Mouse (Mus musculus): Measurements from ENCODE around the gene Nmu. TPM values are rescaled to one million over a fixed set of nuclear protein-coding genes. Genes with fewer than 3 reads are reported as not detected.

Gene Nmu
- 0.21 and 0.22 TPM in 2 replicates for polyA plus RNA-seq (2014; fragmentation: Nextera tagmentation; extraction: Ambion mirVana)

DNA sequence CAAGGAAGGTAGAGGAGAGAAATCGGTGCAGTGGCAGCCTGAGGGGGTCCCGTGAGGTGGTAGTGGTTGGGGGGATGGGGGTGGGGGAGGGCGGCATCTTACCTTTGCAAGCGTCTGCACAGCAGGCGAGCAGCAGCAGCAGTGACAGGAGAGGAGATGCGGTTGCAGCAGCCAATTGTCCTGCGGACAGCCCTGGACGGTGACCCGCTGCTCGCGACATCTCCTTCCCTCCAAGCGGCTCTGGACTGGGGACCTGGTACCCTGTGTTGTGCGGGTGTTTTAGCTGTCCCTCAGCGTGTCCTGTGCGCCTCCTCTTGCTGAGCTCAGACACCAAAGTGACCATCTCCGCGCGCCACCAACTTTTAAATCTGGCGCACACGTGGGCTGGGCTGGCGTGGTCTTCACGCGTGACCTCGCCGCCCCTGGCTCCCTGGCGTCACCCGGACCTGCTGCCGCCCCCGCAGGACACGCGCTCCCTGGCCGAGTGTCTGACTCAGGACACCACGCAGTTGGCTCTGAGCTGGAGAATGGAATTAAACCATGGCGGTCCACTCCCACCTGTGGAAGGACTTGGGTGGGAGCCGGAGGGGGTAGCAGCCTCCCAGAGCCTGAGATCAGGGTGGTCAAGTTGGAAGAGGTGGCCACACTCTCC lies at the start of gene Nmu:
TSS of gene Nmu (minus strand) at position 336 of the 652 bp plus-strand sequence.
- WGBS, result 4% methylated on average over 35 of the region's 35 CpGs
- H3K4me2 ChIP-seq, result peak within 1 kb of the TSS; percentile 70
- H3K4me1 ChIP-seq (ENCODE audit: control insufficient read depth, insufficient read depth, low read length), result peaks cover 6% of the 10 kb centered on the region; the same call in 1 of the 2 replicates
- no peaks in the 10 kb centered on the region for H3K9me3 ChIP-seq (ENCODE audit: control insufficient read depth, low read length)
- peaks cover 11% of the 10 kb centered on the region for H3K27me3 ChIP-seq (ENCODE audit: control insufficient read depth, insufficient read depth, low read length)
- no peaks in the 10 kb centered on the region for H3K36me3 ChIP-seq (ENCODE audit: control insufficient read depth, insufficient read depth, low read length)
- DNase-seq (ENCODE audit: low spot score, missing footprints), result peak; percentile 89
- peak; percentile 50; the same call in 1 of the 2 replicates for ATAC-seq (ENCODE audit: low FRiP score)
- H3K27ac ChIP-seq (ENCODE audit: low read depth, low read length), result no peak within 1 kb of the TSS
- no peak within 1 kb of the TSS; the same call in 1 of the 2 replicates for H3K9ac ChIP-seq (ENCODE audit: low read length)
- H3K4me3 ChIP-seq (ENCODE audit: low read depth, low read length), result peak within 1 kb of the TSS; percentile 30

DNA sequence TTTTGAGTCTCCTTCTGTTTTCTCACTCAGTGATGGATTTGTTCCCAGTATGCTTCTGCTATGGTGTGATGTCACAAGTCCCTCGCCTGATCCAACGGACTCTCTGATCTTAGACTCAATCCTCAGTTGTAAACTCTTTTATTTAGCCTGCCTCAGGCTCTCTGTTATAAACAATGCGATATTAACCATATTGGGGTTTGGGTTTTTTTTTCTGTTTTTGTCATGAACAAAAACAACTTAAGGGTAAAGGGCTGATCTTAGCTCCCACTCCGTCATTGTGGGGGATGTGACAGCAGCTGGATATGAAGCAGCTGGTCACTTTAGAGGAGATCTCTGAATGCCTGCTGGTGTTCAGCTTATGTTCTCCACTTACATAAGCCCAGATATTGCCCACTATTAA lies 48.1 kb upstream of the Nmu start:
- H3K27ac ChIP-seq (ENCODE audit: low read depth, low read length), result no peak overlapping the region
- peaks cover 3% of the 10 kb centered on the region; the same call in 1 of the 2 replicates for H3K9me3 ChIP-seq (ENCODE audit: control insufficient read depth, low read length)
- ATAC-seq (ENCODE audit: low FRiP score) (no peak), DNase-seq (ENCODE audit: low spot score, missing footprints) (no peak)
- no peak overlapping the region for H3K9ac ChIP-seq (ENCODE audit: low read length)
- WGBS, result 83% methylated on average over 4 of the region's 4 CpGs
- no peaks in the 10 kb centered on the region for H3K36me3 ChIP-seq (ENCODE audit: control insufficient read depth, insufficient read depth, low read length)
- no peaks in the 10 kb centered on the region for H3K4me1 ChIP-seq (ENCODE audit: control insufficient read depth, insufficient read depth, low read length)
- no peak overlapping the region for H3K4me2 ChIP-seq
- H3K4me3 ChIP-seq (ENCODE audit: low read depth, low read length), result no peak overlapping the region
- no peaks in the 10 kb centered on the region for H3K27me3 ChIP-seq (ENCODE audit: control insufficient read depth, insufficient read depth, low read length)

DNA sequence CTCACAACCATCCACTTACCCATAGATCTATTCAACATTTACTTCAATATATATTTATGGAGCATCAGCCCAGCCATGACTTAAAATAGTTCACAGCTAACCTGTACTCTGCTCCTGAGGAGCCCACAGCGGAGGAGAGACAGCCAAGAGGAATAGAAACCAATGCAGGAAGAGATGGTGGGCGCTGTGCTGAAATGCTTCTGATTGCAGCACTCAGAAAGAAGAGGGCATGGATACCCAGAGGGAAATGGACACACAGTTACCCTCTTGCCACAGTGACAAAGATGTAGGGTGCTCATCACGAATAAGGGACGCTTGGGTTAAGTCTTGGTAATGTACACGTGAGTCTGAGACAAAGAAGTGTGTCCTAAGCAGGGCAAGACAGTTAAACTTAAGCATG lies 30.8 kb upstream of the Nmu start:
- H3K4me2 ChIP-seq, result no peak overlapping the region
- ATAC-seq (ENCODE audit: low FRiP score) (no peak), DNase-seq (ENCODE audit: low spot score, missing footprints) (no peak)
- H3K27ac ChIP-seq (ENCODE audit: low read depth, low read length), result no peak overlapping the region
- no peaks in the 10 kb centered on the region for H3K9me3 ChIP-seq (ENCODE audit: control insufficient read depth, low read length)
- no peaks in the 10 kb centered on the region for H3K27me3 ChIP-seq (ENCODE audit: control insufficient read depth, insufficient read depth, low read length)
- WGBS, result 89% methylated on average over 5 of the region's 5 CpGs
- H3K9ac ChIP-seq (ENCODE audit: low read length), result no peak overlapping the region
- no peak overlapping the region for H3K4me3 ChIP-seq (ENCODE audit: low read depth, low read length)
- H3K36me3 ChIP-seq (ENCODE audit: control insufficient read depth, insufficient read depth, low read length), result no peaks in the 10 kb centered on the region
- no peaks in the 10 kb centered on the region for H3K4me1 ChIP-seq (ENCODE audit: control insufficient read depth, insufficient read depth, low read length)

DNA sequence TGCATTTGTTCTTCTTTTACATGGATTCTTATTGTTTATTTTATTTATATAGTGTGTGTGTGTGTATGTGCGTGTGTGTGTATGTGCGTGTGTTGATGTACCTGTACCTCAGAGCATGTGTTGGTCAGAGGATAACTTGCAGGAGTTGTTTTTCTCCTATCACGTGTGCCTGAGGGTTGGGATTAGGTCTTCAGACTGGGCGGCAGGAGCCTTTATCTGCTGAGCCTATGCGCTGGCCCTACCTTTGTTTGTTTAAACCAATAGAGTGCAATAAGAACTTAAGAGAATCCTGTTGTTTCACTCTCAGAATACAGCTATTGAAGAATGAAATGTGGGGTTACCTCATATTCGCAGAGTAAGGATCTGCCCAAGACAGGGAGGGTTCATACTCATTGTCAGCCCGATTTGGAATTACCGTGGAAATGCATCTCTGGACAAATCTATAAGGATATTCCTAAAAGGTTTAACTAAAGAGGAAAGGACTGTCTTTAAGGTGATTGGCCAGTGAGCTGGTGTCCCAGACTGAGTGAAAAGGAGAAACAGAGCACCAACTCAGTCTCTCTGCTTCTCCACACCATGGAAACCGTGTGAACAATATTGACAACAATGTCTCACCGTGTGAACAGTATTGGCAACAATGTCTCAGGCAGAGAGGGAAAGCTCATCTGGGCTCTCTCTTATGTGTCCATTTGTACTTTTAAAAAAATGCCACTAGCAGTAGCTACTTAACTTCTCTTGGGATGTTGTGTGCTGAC lies 25.6 kb upstream of the Nmu start:
- Histone ChIP-seq H3K27ac (ENCODE audit: low read depth, low read length) (no peak overlapping the region), H3K4me1 (ENCODE audit: control insufficient read depth, insufficient read depth, low read length) (no peaks in the 10 kb centered on the region), H3K4me2 (no peak overlapping the region), H3K9ac (ENCODE audit: low read length) (no peak overlapping the region), H3K9me3 (ENCODE audit: control insufficient read depth, low read length) (no peaks in the 10 kb centered on the region), H3K27me3 (ENCODE audit: control insufficient read depth, insufficient read depth, low read length) (no peaks in the 10 kb centered on the region), H3K4me3 (ENCODE audit: low read depth, low read length) (no peak overlapping the region), H3K36me3 (ENCODE audit: control insufficient read depth, insufficient read depth, low read length) (no peaks in the 10 kb centered on the region)
- WGBS, result 84% methylated on average over 10 of the region's 10 CpGs
- DNase-seq (ENCODE audit: low spot score, missing footprints), result no peak
- ATAC-seq (ENCODE audit: low FRiP score), result no peak

DNA sequence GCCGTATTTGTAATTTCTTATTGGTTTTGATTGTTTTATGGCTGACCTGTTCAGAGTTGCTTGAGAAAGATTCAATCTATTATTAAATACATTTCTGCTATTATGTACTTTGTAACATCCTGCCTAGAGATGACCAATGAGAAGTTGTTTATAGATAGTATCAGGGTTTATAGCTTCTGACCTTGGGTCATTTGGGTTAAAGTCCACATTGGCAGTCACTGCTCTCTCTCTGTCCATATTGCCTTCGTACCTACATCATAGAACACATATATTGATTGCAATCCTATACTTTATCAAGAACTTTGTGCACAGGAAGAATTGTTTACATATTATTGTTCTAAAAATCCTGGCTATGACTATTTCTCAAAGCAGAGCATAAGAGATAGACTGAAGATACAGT lies 24.9 kb upstream of the Nmu start:
- no peaks in the 10 kb centered on the region for H3K9me3 ChIP-seq (ENCODE audit: control insufficient read depth, low read length)
- no peaks in the 10 kb centered on the region for H3K27me3 ChIP-seq (ENCODE audit: control insufficient read depth, insufficient read depth, low read length)
- DNase-seq (ENCODE audit: low spot score, missing footprints) (no peak), ATAC-seq (ENCODE audit: low FRiP score) (no peak)
- no peak overlapping the region for H3K4me2 ChIP-seq
- no peaks in the 10 kb centered on the region for H3K36me3 ChIP-seq (ENCODE audit: control insufficient read depth, insufficient read depth, low read length)
- 88% methylated on average over 2 of the region's 2 CpGs for WGBS
- H3K4me3 ChIP-seq (ENCODE audit: low read depth, low read length), result no peak overlapping the region
- no peaks in the 10 kb centered on the region for H3K4me1 ChIP-seq (ENCODE audit: control insufficient read depth, insufficient read depth, low read length)
- no peak overlapping the region for H3K9ac ChIP-seq (ENCODE audit: low read length)
- H3K27ac ChIP-seq (ENCODE audit: low read depth, low read length), result no peak overlapping the region

DNA sequence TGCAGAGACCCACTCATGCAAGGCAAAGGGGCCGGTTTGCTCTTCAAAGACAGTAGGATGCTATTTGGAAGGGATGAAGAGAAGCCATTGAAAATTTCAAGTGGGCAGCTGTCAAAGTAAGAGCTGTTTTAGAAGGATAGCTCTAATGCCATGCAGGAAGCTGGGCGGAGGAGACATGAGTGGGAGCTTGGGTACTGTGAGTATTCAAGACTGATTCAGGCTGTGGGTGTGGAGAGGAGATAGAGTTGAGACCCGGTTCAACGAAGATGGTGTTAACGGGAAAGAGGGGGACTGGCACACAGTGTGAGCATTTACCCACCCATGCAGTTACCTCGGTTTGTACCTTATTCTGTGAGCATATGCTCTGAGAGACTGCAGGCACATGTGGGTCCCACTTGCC lies 20.1 kb upstream of the Nmu start:
- H3K4me2 ChIP-seq, result no peak overlapping the region
- DNase-seq (ENCODE audit: low spot score, missing footprints) (no peak), ATAC-seq (ENCODE audit: low FRiP score) (no peak)
- H3K9me3 ChIP-seq (ENCODE audit: control insufficient read depth, low read length), result no peaks in the 10 kb centered on the region
- 65% methylated on average over 6 of the region's 6 CpGs for WGBS
- H3K27ac ChIP-seq (ENCODE audit: low read depth, low read length), result no peak overlapping the region
- no peak overlapping the region for H3K9ac ChIP-seq (ENCODE audit: low read length)
- H3K4me1 ChIP-seq (ENCODE audit: control insufficient read depth, insufficient read depth, low read length), result no peaks in the 10 kb centered on the region
- H3K36me3 ChIP-seq (ENCODE audit: control insufficient read depth, insufficient read depth, low read length), result no peaks in the 10 kb centered on the region
- H3K27me3 ChIP-seq (ENCODE audit: control insufficient read depth, insufficient read depth, low read length), result no peaks in the 10 kb centered on the region
- H3K4me3 ChIP-seq (ENCODE audit: low read depth, low read length), result no peak overlapping the region

DNA sequence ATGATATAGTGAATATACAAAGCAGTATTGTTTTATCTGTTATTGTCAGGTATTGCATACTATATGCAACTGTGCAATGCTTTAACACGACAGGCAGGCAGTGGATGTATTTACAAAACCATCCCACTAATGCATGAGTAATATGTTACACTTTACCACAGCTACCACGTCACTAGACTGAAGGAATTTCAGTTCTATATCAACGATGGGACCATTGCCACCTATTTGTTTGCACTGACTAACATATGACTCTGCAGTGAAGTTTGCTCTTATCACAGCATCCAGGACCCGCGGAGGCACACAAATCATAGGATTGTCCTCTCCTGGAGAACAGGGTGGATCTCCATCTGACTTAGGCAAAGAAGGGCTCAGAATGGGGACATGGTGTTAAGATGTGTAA lies 18.2 kb upstream of the Nmu start:
- ATAC-seq (ENCODE audit: low FRiP score), result no peak

DNA sequence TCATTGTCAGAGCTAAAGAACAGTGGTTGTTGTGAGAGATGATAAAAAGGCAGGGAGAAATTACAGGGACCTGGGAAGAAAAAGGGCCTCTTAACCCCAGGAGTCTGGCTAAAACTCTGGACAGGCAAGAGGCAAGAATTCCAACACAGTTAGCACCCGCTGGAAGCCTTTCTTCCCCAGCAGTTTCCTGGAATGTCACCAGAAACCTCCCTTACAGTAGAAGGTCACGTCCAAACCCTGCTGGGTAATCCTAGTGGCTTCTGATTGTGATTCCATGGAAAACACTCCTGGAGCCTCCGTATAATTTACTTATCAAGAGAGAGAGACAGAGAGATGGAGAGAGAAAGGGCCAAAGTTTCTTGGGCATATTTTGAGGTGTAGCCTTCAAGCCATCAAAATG lies 15.6 kb upstream of the Nmu start:
- 54% methylated on average over 3 of the region's 3 CpGs for WGBS
- no peak overlapping the region for H3K27ac ChIP-seq (ENCODE audit: low read depth, low read length)

More for the DNA sequence above, 18.2 kb upstream of the Nmu start:
- H3K9ac ChIP-seq (ENCODE audit: low read length), result no peak overlapping the region
- no peaks in the 10 kb centered on the region for H3K27me3 ChIP-seq (ENCODE audit: control insufficient read depth, insufficient read depth, low read length)
- H3K27ac ChIP-seq (ENCODE audit: low read depth, low read length), result no peak overlapping the region
- no peaks in the 10 kb centered on the region for H3K36me3 ChIP-seq (ENCODE audit: control insufficient read depth, insufficient read depth, low read length)
- 93% methylated on average over 5 of the region's 5 CpGs for WGBS
- no peak overlapping the region for H3K4me3 ChIP-seq (ENCODE audit: low read depth, low read length)
- H3K9me3 ChIP-seq (ENCODE audit: control insufficient read depth, low read length), result no peaks in the 10 kb centered on the region
- no peaks in the 10 kb centered on the region for H3K4me1 ChIP-seq (ENCODE audit: control insufficient read depth, insufficient read depth, low read length)
- H3K4me2 ChIP-seq, result no peak overlapping the region
- DNase-seq (ENCODE audit: low spot score, missing footprints), result no peak

DNA sequence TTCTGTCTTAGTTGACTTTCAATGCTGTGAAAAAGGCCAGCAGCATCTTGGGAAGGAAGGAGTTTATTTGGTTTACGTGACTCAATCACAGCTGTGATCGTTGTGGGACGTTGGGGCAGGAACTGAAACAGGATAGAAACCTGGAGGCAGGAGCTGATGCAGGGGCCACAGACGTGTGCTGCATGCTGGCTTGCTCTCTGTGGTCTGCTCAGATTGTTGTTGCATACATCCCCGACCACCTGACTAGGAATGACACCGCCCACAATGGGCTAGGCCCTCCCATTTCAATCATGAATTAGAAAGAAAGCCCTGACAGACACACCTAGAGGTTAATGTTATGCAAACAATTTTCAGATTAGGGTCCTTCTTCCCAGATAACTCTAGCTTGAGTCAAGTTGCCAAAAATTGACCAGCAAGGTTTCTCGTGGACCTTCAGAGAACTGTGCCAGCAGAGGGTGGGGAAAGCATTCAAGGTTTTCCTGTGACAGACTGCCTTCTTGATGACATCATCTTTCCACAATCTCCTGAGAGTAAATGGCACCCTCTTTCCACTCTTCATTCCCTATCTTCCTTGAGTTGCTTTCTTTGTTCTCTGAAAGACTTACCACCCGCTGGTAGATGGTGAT lies 5.7 kb upstream of the Nmu start:
- ATAC-seq (ENCODE audit: low FRiP score) (no peak), DNase-seq (ENCODE audit: low spot score, missing footprints) (no peak)
- WGBS, result 82% methylated on average over 8 of the region's 8 CpGs
- no peaks in the 10 kb centered on the region for H3K4me1 ChIP-seq (ENCODE audit: control insufficient read depth, insufficient read depth, low read length)
- no peaks in the 10 kb centered on the region for H3K36me3 ChIP-seq (ENCODE audit: control insufficient read depth, insufficient read depth, low read length)
- no peak overlapping the region for H3K4me2 ChIP-seq
- no peaks in the 10 kb centered on the region for H3K9me3 ChIP-seq (ENCODE audit: control insufficient read depth, low read length)
- no peak overlapping the region for H3K4me3 ChIP-seq (ENCODE audit: low read depth, low read length)
- H3K9ac ChIP-seq (ENCODE audit: low read length), result no peak overlapping the region
- no peaks in the 10 kb centered on the region; the same call in 1 of the 2 replicates for H3K27me3 ChIP-seq (ENCODE audit: control insufficient read depth, insufficient read depth, low read length)
- H3K27ac ChIP-seq (ENCODE audit: low read depth, low read length), result no peak overlapping the region

More for the DNA sequence above, 15.6 kb upstream of the Nmu start:
- Histone ChIP-seq H3K36me3 (ENCODE audit: control insufficient read depth, insufficient read depth, low read length) (no peaks in the 10 kb centered on the region), H3K4me3 (ENCODE audit: low read depth, low read length) (no peak overlapping the region), H3K4me2 (no peak overlapping the region), H3K27me3 (ENCODE audit: control insufficient read depth, insufficient read depth, low read length) (no peaks in the 10 kb centered on the region), H3K4me1 (ENCODE audit: control insufficient read depth, insufficient read depth, low read length) (no peaks in the 10 kb centered on the region), H3K9ac (ENCODE audit: low read length) (no peak overlapping the region), H3K9me3 (ENCODE audit: control insufficient read depth, low read length) (no peaks in the 10 kb centered on the region)
- DNase-seq (ENCODE audit: low spot score, missing footprints), result no peak
- no peak for ATAC-seq (ENCODE audit: low FRiP score)

All from midbrain, embryonic 11.5 days (tissue).